Mouse (Mus musculus) limb, embryonic 12.5 days (tissue): ENCODE data around the gene Klc3. TPM values are rescaled to one million over a fixed set of nuclear protein-coding genes. Genes with fewer than 3 reads are reported as not detected.

Experiments
- ATAC-seq: fragments of 200-750 bp; cut with Nextera tagmentation; 2 replicates; pipeline ENCODE4 v1.8.0; 2017; ENCODE audit warnings: low read depth, moderate TSS enrichment; ENCODE audit not compliant: insufficient number of reproducible peaks, insufficient read depth, low FRiP score, low TSS enrichment
- H3K27ac ChIP-seq: fragments of 300-500 bp; sonication (generic); 2 replicates; pipeline ENCODE4 v1.5.1; 2016; ENCODE audit warnings: mild to moderate bottlenecking, moderate library complexity
- H3K27me3 ChIP-seq: fragments of 300-500 bp; sonication (generic); 2 replicates; pipeline ENCODE4 v1.6.1; 2016; ENCODE audit warnings: mild to moderate bottlenecking, moderate library complexity
- H3K36me3 ChIP-seq: fragments of 300-500 bp; sonication (generic); 2 replicates; pipeline ENCODE4 v1.6.1; 2016; ENCODE audit warnings: mild to moderate bottlenecking, moderate library complexity
- H3K4me1 ChIP-seq: fragments of 300-500 bp; sonication (generic); replicated peaks from 2 replicates; pipeline ENCODE4 v1.6.1; 2016
- H3K4me2 ChIP-seq: fragments of 300-500 bp; sonication (generic); 2 replicates; pipeline ENCODE4 v1.6.1; 2016; ENCODE audit warnings: mild to moderate bottlenecking, moderate library complexity
- H3K4me3 ChIP-seq: fragments of 300-500 bp; sonication (generic); replicated peaks from 2 replicates; pipeline ENCODE4 v1.5.1; 2016; ENCODE audit warnings: mild to moderate bottlenecking
- H3K9ac ChIP-seq: fragments of 300-500 bp; sonication (generic); replicated peaks from 2 replicates; pipeline ENCODE4 v1.6.1; 2016; ENCODE audit warnings: mild to moderate bottlenecking, moderate library complexity
- H3K9me3 ChIP-seq: fragments of 300-500 bp; sonication (generic); 2 replicates; pipeline ENCODE4 v1.6.1; 2016; ENCODE audit warnings: mild to moderate bottlenecking, moderate library complexity
- WGBS: fragments of 180-500 bp; shearing (Covaris S2); methylation state at CpG from one replicate; pipeline ENCODE4 v1.1.7; 2016; 5-methylcytosine and 5-hydroxymethylcytosine counted together
- polyA plus RNA-seq: library from polyadenylated mRNA; unstranded; fragments of >200 nt; fragmentation: Nextera tagmentation; extraction: Ambion mirVana; gene quantifications from 2 replicates; pipeline ENCODE4 v1.2.1, GENCODE M21; 2016

Gene Klc3
- polyA plus RNA-seq, 1 experiment from 2014 or later: 7.8 TPM

- Histone ChIP-seq H3K9ac (no peak overlapping the region), H3K27ac (no peak overlapping the region), H3K4me1 (peaks cover 5% of the 10 kb centered on the region), H3K36me3 (no peaks in the 10 kb centered on the region), H3K4me3 (no peak overlapping the region), H3K9me3 (peaks cover 5% of the 10 kb centered on the region; the same call in 1 of the 2 replicates), H3K27me3 (peaks cover 25% of the 10 kb centered on the region), H3K4me2 (no peak overlapping the region)
- 46% methylated on average over 6 of the region's 6 CpGs for WGBS
- peak; percentile 48 for ATAC-seq
Measured at GRCm38 (mm10) chr7:19409753-19410152, 5.8 kb upstream of the Klc3 start.

GRCm38 (mm10) chr7:19405417-19405816 lies 1.5 kb upstream of the Klc3 start:
- peaks cover 8% of the 10 kb centered on the region for H3K9me3 ChIP-seq
- peaks cover 66% of the 10 kb centered on the region for H3K27me3 ChIP-seq
- no peak overlapping the region for H3K9ac ChIP-seq
- ATAC-seq: no peak
- no peaks in the 10 kb centered on the region for H3K36me3 ChIP-seq
- no peak overlapping the region for H3K27ac ChIP-seq
- whole genome bisulfite sequencing: 4% methylated on average over 19 of the region's 19 CpGs
- H3K4me3 ChIP-seq: no peak overlapping the region
- H3K4me2 ChIP-seq: peak overlapping the region; percentile 30; the same call in 1 of the 2 replicates
- H3K4me1 ChIP-seq: peaks cover 17% of the 10 kb centered on the region

GRCm38 (mm10) chr7:19404476-19404875 lies 572 bp upstream of the Klc3 start, which contains the start of gene Ckm:
Gene Ckm, plus strand, starts transcription at chr7:19404776.
- Histone ChIP-seq H3K4me3 (peak within 1 kb of the TSS; percentile 69), H3K4me1 (peaks cover 17% of the 10 kb centered on the region), H3K9ac (peak within 1 kb of the TSS; percentile 58), H3K4me2 (peak within 1 kb of the TSS; percentile 98), H3K9me3 (peaks cover 8% of the 10 kb centered on the region), H3K27ac (no peak within 1 kb of the TSS), H3K36me3 (no peaks in the 10 kb centered on the region), H3K27me3 (peaks cover 73% of the 10 kb centered on the region)
- ATAC-seq: no peak
- 56% methylated on average over 7 of the region's 7 CpGs for WGBS

GRCm38 (mm10) chr7:19402535-19403112 lies 1.3 kb downstream of the Klc3 start:
- Histone ChIP-seq H3K4me3 (no peak overlapping the region), H3K36me3 (no peaks in the 10 kb centered on the region), H3K9ac (no peak overlapping the region), H3K4me1 (peaks cover 22% of the 10 kb centered on the region), H3K9me3 (peaks cover 8% of the 10 kb centered on the region), H3K27ac (no peak overlapping the region), H3K4me2 (no peak overlapping the region), H3K27me3 (peaks cover 80% of the 10 kb centered on the region)
- no peak for ATAC-seq
- 78% methylated on average over 9 of the region's 9 CpGs for WGBS

- H3K4me3 ChIP-seq: no peak overlapping the region
- H3K9me3 ChIP-seq: peaks cover 8% of the 10 kb centered on the region
- H3K27me3 ChIP-seq: peaks cover 71% of the 10 kb centered on the region
- WGBS: 84% methylated on average over 4 of the region's 4 CpGs
- H3K27ac ChIP-seq: no peak overlapping the region
- H3K4me2 ChIP-seq: no peak overlapping the region
- H3K36me3 ChIP-seq: no peaks in the 10 kb centered on the region
- no peak for ATAC-seq
- peaks cover 22% of the 10 kb centered on the region for H3K4me1 ChIP-seq
- H3K9ac ChIP-seq: no peak overlapping the region
Measured at GRCm38 (mm10) chr7:19400946-19401345, 3.0 kb downstream of the Klc3 start.

- WGBS: 1% methylated on average over 27 of the region's 27 CpGs
- peak overlapping the region; percentile 53 for H3K9ac ChIP-seq
- peaks cover 8% of the 10 kb centered on the region for H3K9me3 ChIP-seq
- peak overlapping the region; percentile 62 for H3K4me2 ChIP-seq
- H3K4me3 ChIP-seq: peak overlapping the region; percentile 38
- H3K27ac ChIP-seq: 0 out of 2 replicates have a peak overlapping the region, but pooled peaks have one; percentile 29
- H3K36me3 ChIP-seq: peaks cover 13% of the 10 kb centered on the region
- H3K4me1 ChIP-seq: peaks cover 22% of the 10 kb centered on the region
- H3K27me3 ChIP-seq: peaks cover 60% of the 10 kb centered on the region
- peak; percentile 44; the same call in 1 of the 2 replicates for ATAC-seq
Measured at GRCm38 (mm10) chr7:19399496-19400280, 4.2 kb downstream of the Klc3 start.

- 95% methylated on average over 8 of the region's 8 CpGs for WGBS
- no peak for ATAC-seq
- no peaks in the 10 kb centered on the region for H3K9me3 ChIP-seq
- no peak overlapping the region for H3K4me3 ChIP-seq
- no peak overlapping the region for H3K4me2 ChIP-seq
- H3K4me1 ChIP-seq: peaks cover 5% of the 10 kb centered on the region
- H3K9ac ChIP-seq: no peak overlapping the region
- peaks cover 65% of the 10 kb centered on the region for H3K36me3 ChIP-seq
- no peak overlapping the region for H3K27ac ChIP-seq
- H3K27me3 ChIP-seq: peaks cover 8% of the 10 kb centered on the region
Measured at GRCm38 (mm10) chr7:19394484-19394883, 9.4 kb downstream of the Klc3 start.

- H3K4me2 ChIP-seq: no peak overlapping the region
- H3K27me3 ChIP-seq: no peaks in the 10 kb centered on the region
- H3K36me3 ChIP-seq: peaks cover 99% of the 10 kb centered on the region
- no peak overlapping the region for H3K9ac ChIP-seq
- no peaks in the 10 kb centered on the region for H3K4me1 ChIP-seq
- no peak overlapping the region for H3K27ac ChIP-seq
- ATAC-seq: no peak
- H3K9me3 ChIP-seq: no peaks in the 10 kb centered on the region
- 84% methylated on average over 10 of the region's 10 CpGs for WGBS
- H3K4me3 ChIP-seq: no peak overlapping the region
Measured at GRCm38 (mm10) chr7:19388699-19389413, 15.0 kb downstream of the Klc3 start.

- H3K4me1 ChIP-seq: peaks cover 14% of the 10 kb centered on the region
- H3K9ac ChIP-seq: no peak overlapping the region
- no peak for ATAC-seq
- H3K36me3 ChIP-seq: peaks cover 51% of the 10 kb centered on the region
- no peaks in the 10 kb centered on the region for H3K27me3 ChIP-seq
- H3K9me3 ChIP-seq: no peaks in the 10 kb centered on the region
- no peak overlapping the region for H3K27ac ChIP-seq
- WGBS: 87% methylated on average over 9 of the region's 9 CpGs
- H3K4me2 ChIP-seq: peak overlapping the region; percentile 91; the same call in 1 of the 2 replicates
- 0 out of 2 replicates have a peak overlapping the region, but pooled peaks have one; percentile 3 for H3K4me3 ChIP-seq
Measured at GRCm38 (mm10) chr7:19383708-19384107, 20.2 kb downstream of the Klc3 start.

- under 1% methylated on average over 27 of the region's 37 CpGs for WGBS
- Histone ChIP-seq H3K4me3 (peak overlapping the region; percentile 93), H3K36me3 (peaks cover 36% of the 10 kb centered on the region), H3K9me3 (no peaks in the 10 kb centered on the region), H3K27ac (peak overlapping the region; percentile 29; the same call in 1 of the 2 replicates), H3K27me3 (no peaks in the 10 kb centered on the region), H3K4me2 (peak overlapping the region; percentile 91), H3K9ac (peak overlapping the region; percentile 86), H3K4me1 (peaks cover 14% of the 10 kb centered on the region)
- peak; percentile 41; the same call in 1 of the 2 replicates for ATAC-seq
Measured at GRCm38 (mm10) chr7:19382166-19382541, 21.8 kb downstream of the Klc3 start.
